Mouse (Mus musculus) 3134 (cell line): ENCODE results near the gene Sept5.

Source experiments
- DNase-seq: peaks from one replicate; pipeline ENCODE4 v3.0.0-alpha.2; 2011; ENCODE audit warnings: low spot score; ENCODE audit not compliant: insufficient read length; ENCODE audit errors: extremely low read depth

Gene Sept5

GRCm38 (mm10) chr16:18617370-18618065 is 12.2 kb downstream of the Sept5 start:
- peak; percentile 69 for DNase-seq

GRCm38 (mm10) chr16:18613301-18613700 is 16.5 kb downstream of the Sept5 start:
- no peak for DNase-seq

GRCm38 (mm10) chr16:18611752-18612151 is 18.0 kb downstream of the Sept5 start:
- no peak for DNase-seq

- no peak for DNase-seq
Observed at GRCm38 (mm10) chr16:18609099-18609498, 20.7 kb downstream of the Sept5 start.

- no peak for DNase-seq
Observed at GRCm38 (mm10) chr16:18608226-18608625, 21.5 kb downstream of the Sept5 start.

GRCm38 (mm10) chr16:18605705-18606104 is 24.0 kb downstream of the Sept5 start:
- no peak for DNase-seq

- DNase-seq: peak; percentile 79
Observed at GRCm38 (mm10) chr16:18604267-18604701, 25.5 kb downstream of the Sept5 start.

- no peak for DNase-seq
Observed at GRCm38 (mm10) chr16:18601447-18601846, 28.3 kb downstream of the Sept5 start.

GRCm38 (mm10) chr16:18598006-18598405 is 31.7 kb downstream of the Sept5 start:
- DNase-seq: no peak

GRCm38 (mm10) chr16:18596255-18596654 is 33.5 kb downstream of the Sept5 start:
- no peak for DNase-seq

- DNase-seq: no peak
Observed at GRCm38 (mm10) chr16:18593930-18594329, 35.8 kb downstream of the Sept5 start.

- DNase-seq: no peak
Observed at GRCm38 (mm10) chr16:18591047-18592018, 38.4 kb downstream of the Sept5 start.

GRCm38 (mm10) chr16:18589804-18590790 is 39.7 kb downstream of the Sept5 start, which contains the start of gene Tbx1:
TSS of gene Tbx1 (minus strand) at chr16:18590671.
- no peak for DNase-seq

- no peak for DNase-seq
Observed at GRCm38 (mm10) chr16:18589080-18589621, 40.6 kb downstream of the Sept5 start.

GRCm38 (mm10) chr16:18588738-18589055 is 41.1 kb downstream of the Sept5 start:
- DNase-seq: no peak

- DNase-seq: no peak
Observed at GRCm38 (mm10) chr16:18587847-18588737, 41.7 kb downstream of the Sept5 start.

GRCm38 (mm10) chr16:18586906-18587546 is 42.7 kb downstream of the Sept5 start:
- no peak for DNase-seq

GRCm38 (mm10) chr16:18586076-18586905 is 43.5 kb downstream of the Sept5 start:
- DNase-seq: no peak
